Mouse (Mus musculus) large intestine, adult 2 months (tissue): ENCODE measurements around the gene Net1. TPM values are rescaled to one million over a fixed set of nuclear protein-coding genes. Genes with fewer than 3 reads are reported as not detected.
"Not testable (repeated sequence)": the region's sequence is repeated elsewhere in the genome, so short reads cannot be mapped to it uniquely, and the experiment has no call there.

Source experiments
- DNase-seq: peaks from one replicate; pipeline ENCODE4 v3.0.0-alpha.2; 2012; ENCODE audit warnings: low read depth, low spot score
- WGBS: fragments of 180-500 bp; shearing (Covaris S2); methylation state at CpG from one replicate; pipeline ENCODE4 v1.1.7; 2018; 5-methylcytosine and 5-hydroxymethylcytosine counted together
- polyA plus RNA-seq: library from polyadenylated mRNA; depleted of rRNA; stranded (reverse); fragments of >200 nt; gene quantifications from 2 replicates; pipeline ENCODE4 v1.2.3, GENCODE M21; 2012; rRNA removed

Net1 gene
- polyA plus RNA-seq, 1 experiment, result 63.8 TPM

DNA sequence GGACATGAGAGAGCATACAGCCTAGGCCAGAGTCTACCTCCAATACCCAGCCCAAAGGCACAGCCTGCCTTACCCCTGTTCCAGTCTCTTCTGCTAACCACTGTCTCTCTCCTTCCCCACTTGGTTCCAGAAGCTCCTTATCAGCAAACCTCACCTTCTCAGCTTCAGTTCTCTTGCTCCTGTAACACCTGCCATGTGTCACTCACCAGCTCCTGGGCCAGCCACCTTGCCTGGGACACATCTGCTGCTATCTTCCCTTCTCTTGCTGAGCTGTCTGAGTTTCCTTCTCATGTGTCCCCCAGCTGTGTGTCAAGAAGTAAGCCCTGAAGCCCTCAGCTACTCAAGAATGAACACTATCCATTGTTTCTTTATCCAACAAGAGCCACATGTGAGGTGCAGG lies 77.4 kb downstream of the Net1 start:
- not testable (repeated sequence) for DNase-seq

DNA sequence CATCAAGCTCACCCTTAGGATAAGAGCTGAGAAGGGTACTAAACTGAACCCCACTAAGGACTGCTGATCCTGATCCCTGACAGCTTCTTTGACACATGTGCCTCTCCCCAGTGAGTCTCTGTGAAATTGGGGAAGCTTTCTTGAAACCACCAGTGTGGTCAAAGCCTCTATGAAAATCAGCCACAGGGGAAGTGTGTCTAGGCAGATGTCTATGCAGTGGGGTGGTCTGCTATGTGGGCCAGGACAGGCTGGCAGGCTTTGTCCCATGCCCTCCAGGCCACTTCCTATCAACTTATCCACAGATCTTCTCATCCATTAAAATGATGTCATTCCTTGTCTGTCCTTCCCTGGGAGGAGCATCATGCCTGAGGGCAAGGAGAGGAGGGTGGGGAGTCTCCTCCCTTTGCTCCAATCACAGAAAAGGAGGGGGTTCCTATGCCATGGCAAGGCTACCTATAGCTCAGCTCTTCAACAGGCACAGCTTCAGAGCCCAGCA lies 80.7 kb downstream of the Net1 start, which contains the start of gene Calm4:
TSS of gene Calm4 (plus strand) at position 446 of the 496 bp plus-strand sequence.
- not testable (repeated sequence) for DNase-seq

GRCm38 (mm10) chr13:3833644-3834043 lies 84.4 kb downstream of the Net1 start:
- DNase-seq, result not testable (repeated sequence)

- WGBS, result 22% methylated on average over 2 of the region's 2 CpGs
- DNase-seq, result no peak
These were observed 85.6 kb downstream of the Net1 start for GRCm38 (mm10) chr13:3832450-3832849.

Other genes with a start within 250 kb of the Net1 start
- not detected in 2 replicates for gene Calml3, start 113.9 kb downstream of the Net1 start, polyA plus RNA-seq
- not detected in 2 replicates for gene Calm4, start 80.5 kb downstream of the Net1 start, polyA plus RNA-seq
- not detected in 2 replicates for gene Calm5, start 64.0 kb downstream of the Net1 start, polyA plus RNA-seq
- 60.8 and 84.5 TPM in 2 replicates for gene Tubal3, start 54 bp upstream of the Net1 start, polyA plus RNA-seq
- 0.55 and 0.71 TPM in 2 replicates for gene Ucn3, start 27.1 kb upstream of the Net1 start, polyA plus RNA-seq
- 5.1 and 6.4 TPM in 2 replicates for gene Akr1c14, start 130.8 kb upstream of the Net1 start, polyA plus RNA-seq
- gene Akr1c18, start 232.4 kb upstream of the Net1 start, polyA plus RNA-seq, result not detected in 2 replicates